Mouse (Mus musculus): Measurements from ENCODE around the gene Aasdhppt. TPM values are rescaled to one million over a fixed set of nuclear protein-coding genes. Genes with fewer than 3 reads are reported as not detected.

The Aasdhppt gene
- 34.0 and 36.4 TPM in 2 replicates for polyA plus RNA-seq (2014; fragmentation: Nextera tagmentation; extraction: Ambion mirVana)

DNA sequence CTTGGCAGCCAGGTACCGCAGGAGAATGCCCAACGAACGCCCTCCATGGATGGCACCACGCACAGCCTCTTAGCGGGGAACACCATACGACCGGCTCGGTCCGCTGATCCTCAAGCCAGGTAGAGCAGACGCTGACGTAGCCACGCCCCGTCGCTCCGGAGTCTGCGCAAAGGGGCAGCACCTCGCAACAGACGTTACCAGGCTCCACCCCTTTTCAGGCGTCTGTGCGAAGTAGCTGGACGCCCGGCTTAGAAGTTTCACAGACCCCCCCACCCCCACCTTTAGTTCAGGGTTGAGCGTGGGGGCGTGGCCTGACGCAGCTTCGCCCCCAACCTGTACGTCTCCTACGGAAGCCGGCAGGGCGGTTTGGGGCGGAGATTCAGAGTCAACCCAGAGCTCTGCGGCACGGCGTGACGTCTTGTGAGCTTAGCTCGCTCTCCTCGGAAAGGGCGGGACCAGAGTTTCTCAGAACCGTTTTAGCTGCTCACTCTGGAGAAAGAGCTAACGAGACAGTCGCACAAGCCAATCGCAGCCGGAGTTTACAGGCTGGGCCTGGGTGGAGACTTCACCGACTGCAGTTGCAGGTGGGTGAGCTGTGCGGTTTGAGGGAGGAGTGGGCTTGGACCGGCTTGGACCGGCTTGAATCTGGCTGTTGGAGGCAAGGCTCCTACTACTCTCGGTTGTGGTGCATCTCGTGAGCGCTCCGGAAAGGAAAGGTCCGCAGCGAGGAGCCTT lies at the start of gene Aasdhppt, which contains the start of gene Kbtbd3:
Gene Aasdhppt, minus strand, starts transcription at position 121 of the 735 bp plus-strand sequence.
Gene Kbtbd3, plus strand, starts transcription at position 483 of the 735 bp plus-strand sequence.
- peak; percentile 99 for DNase-seq (ENCODE audit: low spot score)
- Histone ChIP-seq H3K27ac (peak within 1 kb of the TSS; percentile 91), H3K4me1 (replicated peaks; ENCODE audit: control insufficient read depth, insufficient read depth, low read length) (peaks cover 22% of the 10 kb centered on the region), H3K4me2 (replicated peaks) (peak within 1 kb of the TSS; percentile 71), H3K9me3 (ENCODE audit: control insufficient read depth, low read length) (no peaks in the 10 kb centered on the region), H3K9ac (peak within 1 kb of the TSS; percentile 82), H3K4me3 (replicated peaks; ENCODE audit: low read length) (peak within 1 kb of the TSS; percentile 62), H3K27me3 (ENCODE audit: control insufficient read depth, insufficient read depth, low read length) (no peaks in the 10 kb centered on the region), H3K36me3 (replicated peaks; ENCODE audit: control insufficient read depth, insufficient read depth) (no peaks in the 10 kb centered on the region)
- under 1% methylated on average over 53 of the region's 53 CpGs for WGBS
- ATAC-seq (ENCODE audit: low FRiP score): peak; percentile 98

DNA sequence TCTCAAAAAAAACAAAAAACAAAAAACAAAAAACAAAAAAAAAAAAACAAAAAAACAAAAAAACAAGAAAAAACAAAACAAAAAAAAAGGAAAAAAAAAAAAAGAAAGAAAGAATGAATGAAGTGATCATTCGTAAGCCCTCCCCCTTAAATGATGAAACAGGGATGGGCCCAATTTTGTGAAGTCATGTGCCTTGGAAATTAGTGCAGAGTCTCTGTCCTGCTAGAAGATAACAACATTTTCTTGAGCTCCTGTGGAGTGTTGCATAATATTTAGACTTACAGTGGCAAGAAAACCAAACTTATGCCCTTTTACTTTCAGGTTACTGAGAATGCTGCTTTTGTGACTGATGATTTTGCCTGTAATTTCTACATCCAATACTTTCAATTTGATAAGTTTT lies 43.9 kb upstream of the Aasdhppt start:
- Histone ChIP-seq H3K4me2 (replicated peaks) (no peak overlapping the region), H3K27ac (no peak overlapping the region), H3K4me1 (replicated peaks; ENCODE audit: control insufficient read depth, insufficient read depth, low read length) (no peaks in the 10 kb centered on the region), H3K27me3 (ENCODE audit: control insufficient read depth, insufficient read depth, low read length) (no peaks in the 10 kb centered on the region), H3K36me3 (replicated peaks; ENCODE audit: control insufficient read depth, insufficient read depth) (no peaks in the 10 kb centered on the region), H3K4me3 (replicated peaks; ENCODE audit: low read length) (no peak overlapping the region), H3K9ac (no peak overlapping the region), H3K9me3 (ENCODE audit: control insufficient read depth, low read length) (no peaks in the 10 kb centered on the region)
- no peak for ATAC-seq (ENCODE audit: low FRiP score)
- 91% methylated on average over 1 of the region's 1 CpGs for WGBS
- no peak for DNase-seq (ENCODE audit: low spot score)

DNA sequence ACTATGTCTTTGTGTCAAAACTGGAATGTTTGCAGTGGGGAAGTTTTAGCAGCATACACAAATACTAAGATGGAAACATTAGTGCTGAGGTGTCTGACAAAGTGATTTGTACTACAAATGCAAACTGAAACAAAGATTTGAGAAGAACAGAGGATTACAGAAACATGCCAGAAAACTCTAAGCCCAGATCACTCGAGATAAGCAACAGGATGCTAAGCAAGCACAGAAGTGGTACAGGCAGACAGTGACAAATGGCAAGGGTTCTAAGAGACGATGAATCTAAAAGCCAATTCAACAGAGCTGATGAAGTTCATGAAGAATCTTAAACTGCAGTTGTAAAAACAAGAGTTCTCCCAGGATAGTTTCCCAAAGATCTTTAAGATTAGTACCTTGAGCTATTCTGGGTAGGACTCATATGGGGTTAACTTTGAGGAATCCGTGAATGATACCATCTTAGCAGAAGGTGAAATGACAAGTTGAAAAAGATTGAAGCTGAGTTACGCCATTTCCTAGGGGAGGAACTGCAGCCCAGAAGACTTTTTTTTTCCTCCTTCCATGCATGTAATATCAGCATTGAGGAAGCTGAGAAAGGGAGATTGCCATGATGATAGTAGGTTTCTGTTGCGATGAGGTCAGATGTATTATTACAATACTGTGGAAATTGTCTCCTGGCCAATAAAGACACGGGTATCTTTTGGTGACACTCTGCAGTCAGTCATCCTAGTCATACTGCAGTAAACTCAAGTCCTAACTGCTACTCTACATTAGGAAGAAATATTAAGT lies 9.9 kb upstream of the Aasdhppt start:
- DNase-seq (ENCODE audit: low spot score) (no peak), ATAC-seq (ENCODE audit: low FRiP score) (no peak)
- H3K4me1 ChIP-seq (replicated peaks; ENCODE audit: control insufficient read depth, insufficient read depth, low read length): no peaks in the 10 kb centered on the region
- H3K27ac ChIP-seq: no peak overlapping the region
- H3K4me2 ChIP-seq (replicated peaks): no peak overlapping the region
- H3K4me3 ChIP-seq (replicated peaks; ENCODE audit: low read length): no peak overlapping the region
- no peaks in the 10 kb centered on the region for H3K27me3 ChIP-seq (ENCODE audit: control insufficient read depth, insufficient read depth, low read length)
- H3K9ac ChIP-seq: no peak overlapping the region
- H3K36me3 ChIP-seq (replicated peaks; ENCODE audit: control insufficient read depth, insufficient read depth): no peaks in the 10 kb centered on the region
- H3K9me3 ChIP-seq (ENCODE audit: control insufficient read depth, low read length): peaks cover 8% of the 10 kb centered on the region
- 87% methylated on average over 6 of the region's 6 CpGs for WGBS

DNA sequence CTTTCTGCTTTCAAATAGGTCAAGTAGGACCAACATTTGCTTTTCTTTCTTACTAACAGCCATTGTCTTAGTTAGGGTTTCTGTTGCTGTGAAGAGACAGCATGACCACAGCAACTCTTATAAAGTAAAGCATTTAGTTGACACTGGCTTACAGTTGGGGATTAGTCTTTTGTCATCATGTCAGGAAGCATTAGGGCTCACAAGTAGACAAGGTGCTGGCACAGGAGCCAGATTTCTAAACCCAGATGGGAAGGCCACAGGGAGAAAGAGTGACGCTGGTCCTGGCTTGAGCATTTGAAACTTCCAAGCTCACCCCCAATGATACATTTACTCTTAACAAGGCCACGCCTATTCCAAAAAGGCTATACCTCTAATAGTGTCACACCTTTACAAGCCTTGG lies 6.5 kb upstream of the Aasdhppt start:
- no peak for DNase-seq (ENCODE audit: low spot score)
- WGBS: 89% methylated on average over 2 of the region's 2 CpGs
- H3K36me3 ChIP-seq (replicated peaks; ENCODE audit: control insufficient read depth, insufficient read depth): no peaks in the 10 kb centered on the region
- H3K27ac ChIP-seq: no peak overlapping the region
- H3K9ac ChIP-seq: no peak overlapping the region
- peaks cover 5% of the 10 kb centered on the region for H3K4me1 ChIP-seq (replicated peaks; ENCODE audit: control insufficient read depth, insufficient read depth, low read length)
- H3K4me3 ChIP-seq (replicated peaks; ENCODE audit: low read length): no peak overlapping the region
- H3K9me3 ChIP-seq (ENCODE audit: control insufficient read depth, low read length): no peaks in the 10 kb centered on the region
- ATAC-seq (ENCODE audit: low FRiP score): no peak
- no peaks in the 10 kb centered on the region for H3K27me3 ChIP-seq (ENCODE audit: control insufficient read depth, insufficient read depth, low read length)
- H3K4me2 ChIP-seq (replicated peaks): no peak overlapping the region

DNA sequence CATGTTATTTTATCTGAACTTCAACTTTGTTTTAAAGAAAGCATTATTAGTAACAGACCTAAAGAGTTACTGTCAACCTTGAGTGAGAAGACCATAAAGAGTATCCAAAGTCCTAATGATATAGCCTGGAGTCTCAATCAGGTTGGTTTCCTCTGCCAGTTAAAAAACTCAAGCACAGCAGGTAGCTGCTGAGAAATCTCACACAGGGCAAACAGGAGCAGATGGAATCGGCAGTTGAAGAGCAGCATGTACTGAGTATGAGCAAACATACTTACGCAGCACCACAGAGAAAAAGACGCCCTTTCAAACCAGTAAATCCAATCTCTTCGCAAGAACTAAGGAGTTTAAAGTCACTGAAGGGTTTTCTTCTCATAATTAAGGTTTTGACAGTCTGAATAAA lies 4.7 kb upstream of the Aasdhppt start:
- H3K36me3 ChIP-seq (replicated peaks; ENCODE audit: control insufficient read depth, insufficient read depth): no peaks in the 10 kb centered on the region
- no peaks in the 10 kb centered on the region for H3K27me3 ChIP-seq (ENCODE audit: control insufficient read depth, insufficient read depth, low read length)
- no peak overlapping the region for H3K27ac ChIP-seq
- H3K4me1 ChIP-seq (replicated peaks; ENCODE audit: control insufficient read depth, insufficient read depth, low read length): peaks cover 8% of the 10 kb centered on the region
- DNase-seq (ENCODE audit: low spot score) (no peak), ATAC-seq (ENCODE audit: low FRiP score) (no peak)
- no peak overlapping the region for H3K4me3 ChIP-seq (replicated peaks; ENCODE audit: low read length)
- no peak overlapping the region for H3K4me2 ChIP-seq (replicated peaks)
- H3K9ac ChIP-seq: no peak overlapping the region
- H3K9me3 ChIP-seq (ENCODE audit: control insufficient read depth, low read length): no peaks in the 10 kb centered on the region
- WGBS: 89% methylated on average over 4 of the region's 4 CpGs

DNA sequence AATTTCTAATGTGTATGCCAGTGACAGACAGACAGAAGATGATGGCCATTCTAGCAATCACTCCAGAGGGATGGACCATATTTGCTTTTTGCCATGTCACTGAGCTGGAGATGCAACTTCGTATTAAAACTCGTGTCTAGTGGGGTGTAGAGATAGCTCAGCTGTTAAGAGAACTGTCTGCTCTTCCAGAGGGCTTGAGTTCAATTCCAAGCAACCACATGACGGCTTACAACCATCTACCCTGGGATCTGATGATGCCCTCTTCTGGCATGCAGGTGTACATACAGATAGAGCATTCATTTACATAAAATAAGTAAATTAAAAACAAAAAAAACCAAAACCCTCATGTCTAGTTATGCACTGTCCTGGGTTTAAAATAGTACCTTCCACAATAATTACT lies 1.9 kb upstream of the Aasdhppt start:
- peak overlapping the region; percentile 62; the same call in 1 of the 2 replicates for H3K4me3 ChIP-seq (replicated peaks; ENCODE audit: low read length)
- no peak overlapping the region for H3K27ac ChIP-seq
- no peak for DNase-seq (ENCODE audit: low spot score)
- peaks cover 22% of the 10 kb centered on the region for H3K4me1 ChIP-seq (replicated peaks; ENCODE audit: control insufficient read depth, insufficient read depth, low read length)
- peak overlapping the region; percentile 55 for H3K4me2 ChIP-seq (replicated peaks)
- H3K36me3 ChIP-seq (replicated peaks; ENCODE audit: control insufficient read depth, insufficient read depth): no peaks in the 10 kb centered on the region
- no peaks in the 10 kb centered on the region for H3K27me3 ChIP-seq (ENCODE audit: control insufficient read depth, insufficient read depth, low read length)
- no peak for ATAC-seq (ENCODE audit: low FRiP score)
- H3K9me3 ChIP-seq (ENCODE audit: control insufficient read depth, low read length): no peaks in the 10 kb centered on the region
- peak overlapping the region; percentile 82; the same call in 1 of the 2 replicates for H3K9ac ChIP-seq
- 91% methylated on average over 3 of the region's 3 CpGs for WGBS

DNA sequence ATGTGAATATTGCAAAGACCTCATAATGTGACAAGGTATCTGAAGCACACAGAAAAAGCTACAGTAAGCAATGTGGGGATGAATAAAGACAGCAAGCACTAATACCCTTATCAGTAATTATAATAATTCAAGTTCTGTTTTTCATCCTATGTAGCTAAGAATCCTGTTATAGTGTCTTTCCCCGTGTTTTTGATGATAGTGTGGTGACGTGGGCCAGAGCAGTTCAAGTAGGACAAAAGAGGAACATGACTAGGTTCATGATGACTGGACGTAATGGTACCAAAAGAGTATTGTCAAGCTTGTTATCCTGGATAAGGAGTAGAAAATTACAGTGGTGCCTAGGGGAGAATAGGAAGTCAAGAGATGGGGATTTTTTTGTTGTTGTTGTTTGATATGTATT lies 1.4 kb upstream of the Aasdhppt start:
- 71% methylated on average over 3 of the region's 3 CpGs for WGBS
- Histone ChIP-seq H3K4me3 (replicated peaks; ENCODE audit: low read length) (peak overlapping the region; percentile 62), H3K4me1 (replicated peaks; ENCODE audit: control insufficient read depth, insufficient read depth, low read length) (peaks cover 22% of the 10 kb centered on the region), H3K27ac (no peak overlapping the region), H3K4me2 (replicated peaks) (peak overlapping the region; percentile 55), H3K9me3 (ENCODE audit: control insufficient read depth, low read length) (no peaks in the 10 kb centered on the region), H3K27me3 (ENCODE audit: control insufficient read depth, insufficient read depth, low read length) (no peaks in the 10 kb centered on the region), H3K9ac (peak overlapping the region; percentile 82), H3K36me3 (replicated peaks; ENCODE audit: control insufficient read depth, insufficient read depth) (no peaks in the 10 kb centered on the region)
- DNase-seq (ENCODE audit: low spot score) (no peak), ATAC-seq (ENCODE audit: low FRiP score) (no peak)

DNA sequence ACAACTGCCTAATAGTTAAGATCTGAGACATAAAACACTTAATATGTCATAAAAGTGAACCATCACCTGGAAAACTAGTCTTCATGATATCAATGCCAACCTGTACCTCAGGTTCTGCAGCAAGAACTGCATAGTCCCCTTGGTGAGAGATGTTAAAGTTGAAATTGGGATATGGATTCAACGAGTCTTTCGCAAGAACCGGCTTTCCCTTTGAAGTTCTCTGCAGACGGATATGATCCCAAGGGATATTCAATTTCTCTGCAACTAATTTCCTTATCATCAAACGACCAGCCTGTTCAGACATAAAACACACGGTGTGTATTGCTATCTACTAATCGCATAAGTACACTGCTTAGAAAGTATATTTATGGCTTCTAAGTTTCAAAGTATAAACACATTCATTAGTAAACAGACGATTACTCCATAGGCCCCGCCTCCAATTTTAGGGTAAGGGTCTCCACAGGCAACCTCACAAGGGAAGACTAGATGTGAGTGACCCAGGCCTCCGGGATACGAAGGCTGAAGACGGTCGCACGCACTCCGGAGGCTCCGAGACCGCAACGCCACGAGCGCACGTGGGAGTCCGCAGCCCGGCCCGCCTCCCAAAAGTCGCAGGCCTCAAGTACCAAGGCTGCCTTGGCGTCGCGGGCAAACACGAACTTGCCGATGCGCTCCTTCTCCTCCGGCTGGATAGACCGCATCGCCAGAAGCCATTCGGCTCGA lies 482 bp downstream of the Aasdhppt start:
- Histone ChIP-seq H3K4me2 (replicated peaks) (peak overlapping the region; percentile 71), H3K27me3 (ENCODE audit: control insufficient read depth, insufficient read depth, low read length) (no peaks in the 10 kb centered on the region), H3K4me1 (replicated peaks; ENCODE audit: control insufficient read depth, insufficient read depth, low read length) (peaks cover 22% of the 10 kb centered on the region), H3K36me3 (replicated peaks; ENCODE audit: control insufficient read depth, insufficient read depth) (no peaks in the 10 kb centered on the region), H3K9ac (peak overlapping the region; percentile 82), H3K4me3 (replicated peaks; ENCODE audit: low read length) (peak overlapping the region; percentile 62), H3K27ac (peak overlapping the region; percentile 91), H3K9me3 (ENCODE audit: control insufficient read depth, low read length) (no peaks in the 10 kb centered on the region)
- peak; percentile 33 for DNase-seq (ENCODE audit: low spot score)
- WGBS: 1% methylated on average over 36 of the region's 36 CpGs
- no peak for ATAC-seq (ENCODE audit: low FRiP score)

DNA sequence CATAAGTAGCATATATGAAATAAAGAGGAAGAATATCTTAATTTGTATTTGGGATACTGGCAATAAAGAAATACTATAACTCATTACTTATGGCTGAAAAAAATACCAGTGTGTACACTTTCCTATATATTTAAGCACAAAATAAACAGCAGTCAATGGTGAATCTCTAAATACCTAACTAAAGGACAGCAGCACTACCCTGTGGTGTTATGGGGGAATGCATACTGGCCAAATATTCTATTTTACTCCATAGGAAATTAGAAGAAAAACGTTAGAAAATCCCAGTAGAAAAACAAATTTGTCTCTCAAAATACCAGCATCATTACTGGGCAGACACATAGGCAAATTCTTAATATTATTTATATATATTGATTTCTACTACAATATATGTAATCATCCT lies 4.4 kb downstream of the Aasdhppt start:
- WGBS: 67% methylated on average over 1 of the region's 1 CpGs
- ATAC-seq (ENCODE audit: low FRiP score): no peak
- no peak overlapping the region for H3K4me3 ChIP-seq (replicated peaks; ENCODE audit: low read length)
- H3K4me1 ChIP-seq (replicated peaks; ENCODE audit: control insufficient read depth, insufficient read depth, low read length): peaks cover 14% of the 10 kb centered on the region
- no peak overlapping the region for H3K4me2 ChIP-seq (replicated peaks)
- H3K27me3 ChIP-seq (ENCODE audit: control insufficient read depth, insufficient read depth, low read length): no peaks in the 10 kb centered on the region
- H3K27ac ChIP-seq: no peak overlapping the region
- H3K36me3 ChIP-seq (replicated peaks; ENCODE audit: control insufficient read depth, insufficient read depth): peaks cover 21% of the 10 kb centered on the region
- no peaks in the 10 kb centered on the region for H3K9me3 ChIP-seq (ENCODE audit: control insufficient read depth, low read length)
- H3K9ac ChIP-seq: no peak overlapping the region
- DNase-seq (ENCODE audit: low spot score): no peak
